Mouse (Mus musculus) fat pad, adult 2 months (tissue): ENCODE measurements around the gene Naa60.
"Not testable (repeated sequence)": the region's sequence is repeated elsewhere in the genome, so short reads cannot be mapped to it uniquely, and the experiment has no call there.

ENCODE experiments used
- DNase-seq: peaks from one replicate; pipeline ENCODE4 v3.0.0-alpha.2; 2011; ENCODE audit warnings: low read depth, low spot score; ENCODE audit errors: extremely low read depth

The Naa60 gene

GRCm38 (mm10) chr16:3872216-3873047, at the start of gene Naa60:
TSS of gene Naa60 (plus strand) at chr16:3872375.
- peak; percentile 26 for DNase-seq

GRCm38 (mm10) chr16:3828021-3828420, 44.2 kb upstream of the Naa60 start:
- DNase-seq: no peak

GRCm38 (mm10) chr16:3829727-3830126, 42.4 kb upstream of the Naa60 start:
- no peak for DNase-seq

- no peak for DNase-seq
Observed at GRCm38 (mm10) chr16:3830588-3831109, 41.5 kb upstream of the Naa60 start, which contains the start of gene Olfr15. TSS of gene Olfr15 (plus strand) at chr16:3830878.

GRCm38 (mm10) chr16:3835461-3835860, 36.7 kb upstream of the Naa60 start:
- no peak for DNase-seq

- no peak for DNase-seq
Observed at GRCm38 (mm10) chr16:3839157-3839885, 32.9 kb upstream of the Naa60 start.

GRCm38 (mm10) chr16:3842989-3843388, 29.2 kb upstream of the Naa60 start:
- no peak for DNase-seq

GRCm38 (mm10) chr16:3843796-3844195, 28.4 kb upstream of the Naa60 start:
- no peak for DNase-seq

GRCm38 (mm10) chr16:3846711-3847518, 25.3 kb upstream of the Naa60 start, which contains the start of gene Zfp174:
TSS of gene Zfp174 (plus strand) at chr16:3847268.
- peak; percentile 61 for DNase-seq

- DNase-seq: no peak
Observed at GRCm38 (mm10) chr16:3847871-3848270, 24.3 kb upstream of the Naa60 start.

GRCm38 (mm10) chr16:3848416-3848815, 23.8 kb upstream of the Naa60 start:
- DNase-seq: no peak

- not testable (repeated sequence) for DNase-seq
Observed at GRCm38 (mm10) chr16:3851301-3851700, 20.9 kb upstream of the Naa60 start.

GRCm38 (mm10) chr16:3852586-3852985, 19.6 kb upstream of the Naa60 start:
- DNase-seq: no peak

- no peak for DNase-seq
Observed at GRCm38 (mm10) chr16:3854437-3855182, 17.6 kb upstream of the Naa60 start.

GRCm38 (mm10) chr16:3855776-3856175, 16.4 kb upstream of the Naa60 start:
- DNase-seq: no peak

GRCm38 (mm10) chr16:3859254-3859653, 12.9 kb upstream of the Naa60 start:
- DNase-seq: no peak

GRCm38 (mm10) chr16:3871815-3872214, 360 bp upstream of the Naa60 start:
- no peak for DNase-seq

- DNase-seq: no peak
Observed at GRCm38 (mm10) chr16:3876346-3876745, 4.2 kb downstream of the Naa60 start.

- DNase-seq: no peak
Observed at GRCm38 (mm10) chr16:3884201-3885064, 12.3 kb downstream of the Naa60 start, which contains the start of the genes Zfp597 and Gm20695. TSS of gene Zfp597 (minus strand) at chr16:3884561. TSS of gene Gm20695 (plus strand) at chr16:3884648.
